Mouse (Mus musculus): ENCODE measurements around the gene Gm42669.

The Gm42669 gene

DNA sequence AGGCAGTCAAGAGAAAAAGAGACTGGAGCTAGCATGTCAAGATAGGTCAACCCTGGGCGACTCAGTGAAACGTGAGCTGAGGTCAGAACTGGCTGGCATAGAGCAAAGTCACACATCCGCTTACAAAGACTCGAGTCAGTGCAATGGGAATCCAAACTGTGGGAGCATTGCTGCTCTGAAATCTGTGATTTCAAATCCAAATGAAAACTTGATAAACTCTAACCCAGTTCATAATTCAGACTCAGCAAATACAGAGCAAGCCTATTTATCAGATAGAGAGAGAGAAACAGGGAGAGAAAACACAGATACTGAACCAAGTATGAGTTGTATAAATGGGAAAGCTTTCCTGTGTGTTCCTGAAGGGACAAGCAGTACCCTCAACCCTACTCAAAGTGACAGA, at the start of gene Gm42669:
Gene Gm42669, plus strand, starts transcription at position 301 of the 400 bp plus-strand sequence.
- DNase-seq (ENCODE audit: low read depth in 1 of 2, low spot score in 2 of 2), result no peak

DNA sequence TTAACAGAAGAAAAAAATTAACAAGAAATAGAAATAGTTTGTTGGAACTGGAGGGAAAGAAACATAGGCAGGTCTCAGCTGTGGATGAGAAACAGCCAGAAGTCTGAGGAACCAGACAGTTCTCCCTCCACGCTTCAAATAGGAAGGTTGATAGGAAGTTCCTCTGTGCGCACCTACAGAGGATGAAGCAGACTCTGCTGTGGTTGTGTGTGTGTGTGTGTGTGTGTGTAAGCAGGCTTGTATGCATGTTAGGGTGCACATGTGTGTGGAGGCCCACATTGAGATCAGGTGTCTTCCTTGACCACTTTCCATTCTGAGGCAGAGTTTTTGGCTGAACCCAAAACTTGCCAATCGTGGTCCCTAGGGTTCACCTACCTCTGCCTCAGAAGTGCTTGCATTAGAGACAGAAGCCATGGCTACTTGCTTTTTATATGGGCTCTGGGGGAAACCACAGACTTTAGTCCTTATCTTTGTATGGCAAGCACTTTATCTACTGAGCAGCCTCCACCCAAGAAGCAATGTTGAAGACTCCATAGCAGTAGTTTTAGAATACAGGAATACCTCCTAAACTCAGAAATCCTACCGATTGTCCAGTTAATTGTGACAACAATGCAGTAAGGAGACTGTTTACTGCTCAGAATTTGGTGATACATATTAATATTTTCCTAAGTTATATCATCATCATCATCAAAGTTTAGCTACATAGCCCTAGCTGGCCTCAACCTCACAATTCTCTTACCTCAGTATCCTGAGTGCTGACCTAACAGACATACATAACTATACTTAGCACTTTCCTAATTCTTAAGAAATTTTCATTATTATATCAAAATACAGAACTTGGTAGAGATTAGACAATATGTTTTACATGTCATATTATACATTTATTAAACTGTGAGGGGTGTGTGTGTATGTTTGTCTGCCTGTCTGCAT, 45.0 kb upstream of the Gm42669 start:
- no peak for DNase-seq (ENCODE audit: low read depth in 1 of 2, low spot score in 2 of 2)

DNA sequence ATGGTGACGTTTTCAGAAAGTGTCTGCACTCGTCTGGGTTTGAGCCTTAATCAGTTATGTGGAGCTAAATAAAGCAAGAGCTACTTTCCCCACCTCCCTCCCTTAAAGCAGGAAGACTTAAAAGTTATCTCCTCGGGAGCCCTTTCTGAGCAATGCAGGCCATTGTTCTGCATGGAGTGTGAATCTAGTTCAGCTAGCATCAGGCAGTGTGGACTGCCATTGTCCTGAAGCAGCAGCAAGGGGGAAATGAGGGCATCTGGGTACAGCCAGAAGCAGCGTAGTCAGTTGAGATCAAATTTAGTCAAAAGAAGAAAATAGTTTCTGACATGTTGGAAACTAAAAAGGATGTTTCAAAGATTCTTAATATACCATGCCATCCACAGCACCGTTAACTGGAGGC, 40.9 kb upstream of the Gm42669 start:
- no peak for DNase-seq (ENCODE audit: low read depth in 1 of 2, low spot score in 2 of 2)

DNA sequence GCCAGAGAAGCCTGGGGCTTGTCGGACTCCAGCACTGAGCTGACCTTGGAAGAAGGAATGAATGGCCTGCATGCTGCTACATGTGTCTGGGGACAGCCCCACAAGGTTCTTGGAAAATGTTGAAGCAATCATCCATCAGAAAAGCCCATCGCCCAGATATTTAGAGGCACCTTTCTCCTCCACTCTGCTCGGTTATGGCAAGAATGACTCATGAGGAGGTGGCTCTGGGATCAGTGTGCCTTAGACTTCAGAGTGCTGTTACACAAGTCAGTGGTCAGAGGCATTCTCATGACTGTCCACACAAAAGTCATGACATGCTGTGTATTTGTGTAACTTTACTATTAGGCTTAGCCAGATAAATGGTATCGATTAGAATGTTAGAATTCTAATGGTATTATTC, 40.3 kb upstream of the Gm42669 start:
- no peak for DNase-seq (ENCODE audit: low read depth in 1 of 2, low spot score in 2 of 2)

DNA sequence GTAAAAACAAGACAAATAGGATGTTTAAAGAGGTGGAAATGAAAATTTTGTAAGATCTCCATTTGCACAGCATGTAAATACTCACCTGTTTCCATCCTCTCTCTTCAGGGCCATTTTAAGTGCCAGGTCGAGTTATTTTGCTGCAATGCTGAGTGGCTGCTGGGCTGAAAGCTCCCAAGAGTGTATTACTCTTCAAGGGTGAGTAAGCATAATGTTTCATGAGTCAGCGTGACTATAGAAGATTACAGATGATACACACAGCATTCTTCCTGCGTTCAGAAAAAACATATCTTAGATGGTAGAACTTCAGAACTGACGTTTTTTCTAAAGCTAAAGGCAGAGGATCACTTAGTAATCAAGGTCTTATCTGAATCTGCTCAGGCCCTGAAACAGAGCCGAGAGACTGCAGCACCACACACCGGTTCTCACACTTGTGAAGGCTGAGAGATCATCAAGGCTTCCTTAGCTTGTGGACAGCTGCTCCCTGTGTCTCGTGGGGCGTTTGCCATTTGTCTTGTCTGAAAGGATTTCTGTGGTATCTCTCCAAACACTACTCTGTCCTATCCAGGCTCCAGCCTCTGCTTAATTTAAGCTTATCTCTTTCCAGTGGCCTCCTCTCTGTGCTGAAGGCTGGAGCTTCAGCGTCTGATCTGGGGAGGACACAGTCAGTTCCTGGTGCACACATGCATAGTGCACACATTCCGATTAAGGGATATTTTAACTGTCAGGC, 36.7 kb upstream of the Gm42669 start:
- no peak for DNase-seq (ENCODE audit: low read depth in 1 of 2, low spot score in 2 of 2)

DNA sequence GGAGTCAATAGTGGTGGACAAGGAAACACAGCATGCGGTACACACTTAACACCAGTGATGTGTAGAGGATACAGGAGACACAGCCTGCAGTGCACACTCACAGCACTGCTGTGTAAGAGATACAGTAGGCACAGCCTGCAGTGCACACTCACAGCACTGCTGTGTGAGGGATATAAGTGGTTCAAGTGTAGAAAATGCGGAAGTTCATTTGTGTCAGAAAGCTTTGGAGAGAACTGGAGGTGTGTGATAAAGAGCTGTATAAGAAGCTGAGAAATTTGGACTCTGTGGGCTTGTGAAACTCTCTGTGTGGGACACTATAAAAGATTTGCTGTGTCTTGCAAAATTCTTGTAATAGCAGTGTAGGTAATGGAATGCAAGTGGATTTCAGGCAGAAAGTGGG, 27.2 kb upstream of the Gm42669 start:
- no peak for DNase-seq (ENCODE audit: low read depth in 1 of 2, low spot score in 2 of 2)

DNA sequence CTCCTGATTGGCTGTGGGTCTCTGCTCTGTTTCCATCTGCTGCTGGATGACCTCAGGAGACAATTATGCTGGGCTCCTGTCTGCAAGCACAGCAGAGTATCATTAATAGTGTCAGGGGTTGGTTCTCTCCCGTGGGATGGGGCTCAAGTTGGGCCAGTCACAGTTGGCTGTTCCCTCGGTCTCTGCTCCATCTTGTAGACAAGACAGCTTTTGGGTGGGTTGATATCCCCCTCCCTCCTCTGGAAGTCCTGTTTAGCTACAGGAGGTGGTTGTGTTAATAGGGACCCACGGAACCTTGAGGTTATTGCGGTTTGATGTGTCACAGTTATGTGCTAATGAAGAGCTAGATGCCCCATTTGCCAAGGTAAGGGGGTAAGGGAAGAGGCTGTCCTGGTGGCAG, 18.4 kb upstream of the Gm42669 start:
- DNase-seq (ENCODE audit: low read depth in 1 of 2, low spot score in 2 of 2), result no peak

DNA sequence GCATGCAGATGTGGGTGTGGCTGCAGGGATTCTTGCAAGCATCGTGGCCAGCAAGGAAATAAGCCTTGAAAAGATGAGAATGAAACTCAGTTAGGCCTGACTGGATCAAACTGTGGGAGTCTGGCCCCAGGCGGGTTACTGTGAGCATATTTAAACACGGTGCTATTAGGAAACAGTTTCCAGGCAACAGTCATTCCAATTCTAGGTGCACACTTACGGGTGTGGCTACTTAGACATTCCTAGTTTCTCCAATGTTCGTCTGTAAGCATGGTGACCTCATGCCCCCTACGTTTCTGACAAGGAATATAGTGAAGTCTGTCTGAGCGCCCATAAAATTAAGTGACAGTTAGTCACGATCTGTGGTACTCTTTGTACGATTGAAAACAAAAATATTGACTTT, 16.4 kb upstream of the Gm42669 start:
- DNase-seq (ENCODE audit: low read depth in 1 of 2, low spot score in 2 of 2), result no peak

DNA sequence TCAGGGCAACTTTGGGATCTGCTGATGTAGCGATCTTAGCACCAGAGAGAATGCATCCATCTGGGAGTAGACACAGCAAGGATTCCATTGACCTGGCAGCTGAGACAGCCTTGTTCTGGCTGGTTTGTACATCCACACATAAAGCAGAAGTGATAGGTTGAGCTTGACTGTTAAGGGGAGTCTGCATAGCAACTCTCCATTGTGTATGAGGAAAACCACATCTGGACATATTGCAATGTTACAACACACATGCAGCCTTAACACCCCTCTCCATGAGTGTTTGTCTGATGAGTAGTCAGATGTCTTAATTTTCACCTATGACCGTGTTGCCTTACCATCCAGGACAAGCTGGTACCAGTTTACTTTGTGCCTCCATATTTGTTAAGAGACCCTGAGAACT, 14.9 kb upstream of the Gm42669 start:
- no peak for DNase-seq (ENCODE audit: low read depth in 1 of 2, low spot score in 2 of 2)

DNA sequence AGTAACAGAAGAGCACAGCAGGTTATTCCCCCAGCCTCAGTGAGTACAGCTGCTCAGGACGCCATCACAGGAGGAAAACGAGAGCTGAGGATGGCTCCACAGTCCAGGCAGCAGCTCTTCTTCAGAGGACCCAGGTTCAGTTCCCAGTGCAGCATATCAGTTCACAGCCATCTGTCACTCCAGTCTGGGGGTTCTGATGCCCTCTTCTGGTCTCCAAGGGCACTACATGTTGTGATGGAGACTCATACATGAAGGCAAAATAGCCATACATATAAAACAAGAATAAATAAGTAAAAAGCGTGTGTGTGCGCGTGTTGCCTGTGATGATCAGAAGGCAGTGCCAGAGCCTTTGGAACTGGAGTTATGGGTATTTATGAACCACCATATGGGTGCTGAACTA, 12.7 kb upstream of the Gm42669 start:
- no peak for DNase-seq (ENCODE audit: low read depth in 1 of 2, low spot score in 2 of 2)

DNA sequence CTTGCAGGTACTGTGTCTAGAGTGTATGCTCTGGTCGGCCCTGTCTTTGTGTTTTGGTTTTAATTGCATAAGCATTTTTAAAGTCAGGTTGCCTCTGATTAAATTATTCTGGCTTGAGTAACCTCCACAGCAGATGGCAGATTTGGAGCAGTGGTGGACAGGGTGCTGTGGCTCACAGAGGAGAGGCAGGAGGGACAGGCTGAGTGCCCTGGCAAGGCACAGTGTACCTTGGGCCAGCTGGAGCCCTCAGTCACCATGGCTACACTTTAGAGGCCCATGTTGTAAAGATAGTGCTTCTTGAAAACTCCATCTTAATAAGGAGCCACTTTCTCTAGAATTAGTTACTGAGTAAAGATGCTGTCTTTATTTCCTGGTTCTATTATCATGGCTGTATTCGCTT, 11.4 kb upstream of the Gm42669 start:
- DNase-seq (ENCODE audit: low read depth in 1 of 2, low spot score in 2 of 2), result no peak

DNA sequence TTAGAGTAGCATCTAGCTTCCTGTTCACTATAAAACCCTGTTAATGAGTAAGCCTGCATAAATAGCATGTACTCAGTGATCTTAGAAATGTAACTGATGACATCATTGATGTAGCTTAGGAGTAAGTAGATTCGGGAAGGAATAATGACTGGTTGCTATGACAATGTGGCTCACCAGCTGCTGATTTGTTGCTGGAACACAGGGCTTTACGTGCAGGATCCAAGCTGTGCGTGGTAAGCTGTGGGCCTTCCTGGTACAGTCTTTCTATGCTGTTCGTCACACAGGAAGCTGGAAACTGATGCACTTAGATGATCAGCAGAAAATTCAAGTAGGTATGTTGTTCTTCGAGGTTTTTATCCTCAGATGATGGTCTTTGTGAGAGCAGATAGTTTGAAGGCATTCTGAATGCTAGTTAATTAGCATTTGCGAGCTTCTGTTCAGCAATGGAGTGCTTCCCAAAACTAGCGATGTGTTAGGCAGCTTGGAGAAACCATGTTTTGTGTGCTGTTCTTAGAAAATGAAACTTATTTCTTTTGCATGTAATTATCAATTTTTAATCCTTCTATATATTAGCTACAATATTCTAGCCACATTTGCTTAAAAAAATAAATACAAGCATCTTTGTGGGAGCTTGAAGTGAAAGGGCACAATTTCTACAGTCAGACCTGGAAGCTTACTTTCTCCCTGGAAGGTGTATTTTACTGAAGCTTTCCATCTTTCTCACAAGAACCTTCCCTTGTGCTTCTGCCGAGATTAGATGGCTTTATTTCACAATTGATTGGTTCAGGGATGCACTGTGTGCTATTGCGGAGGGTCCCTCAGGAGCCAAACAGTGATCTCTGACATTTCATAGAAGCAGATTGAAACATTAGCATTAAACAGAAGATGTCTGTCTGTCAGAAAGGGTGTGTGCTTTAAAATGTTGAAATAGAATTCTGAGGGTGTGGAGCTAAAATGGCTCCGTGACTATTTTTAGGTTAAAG, 9.6 kb upstream of the Gm42669 start:
- no peak for DNase-seq (ENCODE audit: low read depth in 1 of 2, low spot score in 2 of 2)

DNA sequence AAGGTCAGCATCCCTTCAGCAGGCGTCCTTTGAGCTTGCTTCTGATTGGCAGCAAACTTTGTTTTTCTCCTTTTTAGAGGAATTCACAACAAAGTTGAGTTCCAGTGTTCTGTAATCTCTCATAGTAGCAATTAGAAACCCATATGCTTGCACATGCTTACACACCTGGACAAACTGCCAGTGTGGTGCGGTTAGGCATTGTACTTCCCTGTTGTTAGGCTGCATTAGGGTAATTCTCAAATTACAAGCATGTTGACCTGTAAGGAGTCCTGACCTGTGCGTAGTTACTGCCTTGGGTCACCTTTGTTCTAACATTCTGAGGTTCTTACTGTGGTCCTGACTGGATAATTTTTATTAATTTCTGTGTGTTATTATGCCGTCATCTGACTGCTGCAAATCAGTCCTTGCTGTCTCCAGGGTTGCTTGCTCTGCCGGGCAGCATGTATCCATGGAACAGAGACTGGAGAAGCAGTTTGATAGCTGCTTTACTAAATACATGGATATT, 8.6 kb upstream of the Gm42669 start:
- no peak for DNase-seq (ENCODE audit: low read depth in 1 of 2, low spot score in 2 of 2)

DNA sequence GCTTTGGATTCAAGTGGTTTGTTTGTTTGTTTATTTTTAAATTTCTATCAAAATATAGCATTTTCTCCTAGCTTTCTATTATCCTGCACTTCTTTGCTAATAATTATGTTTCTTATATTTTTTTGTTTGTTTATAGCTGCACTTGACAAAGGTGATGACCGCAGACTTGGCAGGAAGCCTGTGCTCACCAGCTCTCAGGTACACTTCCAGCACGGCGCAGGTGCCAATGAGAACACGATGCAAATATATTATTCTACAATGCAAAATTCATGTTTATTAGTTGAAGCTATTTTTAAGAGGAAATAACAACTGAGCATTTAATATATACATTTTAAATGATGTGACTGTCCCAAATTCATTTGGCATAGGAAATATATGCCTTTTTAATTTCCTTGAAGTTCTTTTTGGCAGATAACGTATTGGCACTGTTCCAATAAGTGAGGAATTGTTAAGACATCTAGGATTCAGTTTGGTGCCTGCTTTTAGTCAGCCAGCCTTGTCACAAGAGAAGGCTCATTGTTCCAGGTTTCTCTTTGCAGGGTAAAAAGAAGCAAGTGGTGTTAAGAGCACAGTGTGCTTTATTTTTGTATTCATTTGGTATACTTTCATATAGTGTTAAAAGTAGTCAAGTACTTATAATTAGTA, 7.4 kb upstream of the Gm42669 start:
- no peak for DNase-seq (ENCODE audit: low read depth in 1 of 2, low spot score in 2 of 2)

DNA sequence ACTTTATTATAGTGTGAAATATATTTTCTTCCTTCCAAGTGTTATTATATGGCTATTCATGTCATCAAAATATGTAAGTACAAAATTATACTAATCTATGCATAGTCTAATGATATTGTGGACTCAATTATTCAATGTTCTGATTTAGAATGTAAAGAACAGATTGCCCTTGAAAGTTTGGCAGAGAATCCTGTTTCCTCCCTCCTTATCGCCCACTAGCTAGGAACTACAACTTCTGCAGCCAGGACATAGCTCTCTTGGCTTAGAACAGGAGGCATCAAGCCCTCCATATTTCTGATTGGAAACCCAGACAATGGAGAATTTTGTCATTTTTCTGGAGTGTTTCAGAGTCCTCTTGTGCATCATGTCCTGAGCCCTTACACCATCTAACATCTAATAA, 6.7 kb upstream of the Gm42669 start:
- DNase-seq (ENCODE audit: low read depth in 1 of 2, low spot score in 2 of 2), result no peak

DNA sequence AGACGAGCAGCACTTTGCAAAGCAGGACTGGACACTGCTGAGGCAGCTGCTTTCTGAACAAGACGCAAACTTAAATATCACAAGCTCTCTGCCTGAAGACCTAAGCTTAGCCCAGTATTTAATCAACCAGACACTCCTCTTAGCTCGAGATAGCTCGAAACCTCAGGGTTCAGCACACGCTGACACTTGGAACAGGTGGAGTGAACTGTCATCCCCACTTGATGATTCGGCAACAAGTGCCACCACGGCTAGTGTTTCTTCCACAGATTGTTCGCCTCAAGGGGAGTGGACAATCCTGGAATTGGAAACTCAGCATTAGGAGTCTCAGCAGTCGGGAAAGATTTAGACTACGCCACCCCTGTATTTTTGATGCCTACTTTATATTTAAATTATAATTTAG, 3.1 kb downstream of the Gm42669 start:
- no peak for DNase-seq (ENCODE audit: low read depth in 1 of 2, low spot score in 2 of 2)

DNA sequence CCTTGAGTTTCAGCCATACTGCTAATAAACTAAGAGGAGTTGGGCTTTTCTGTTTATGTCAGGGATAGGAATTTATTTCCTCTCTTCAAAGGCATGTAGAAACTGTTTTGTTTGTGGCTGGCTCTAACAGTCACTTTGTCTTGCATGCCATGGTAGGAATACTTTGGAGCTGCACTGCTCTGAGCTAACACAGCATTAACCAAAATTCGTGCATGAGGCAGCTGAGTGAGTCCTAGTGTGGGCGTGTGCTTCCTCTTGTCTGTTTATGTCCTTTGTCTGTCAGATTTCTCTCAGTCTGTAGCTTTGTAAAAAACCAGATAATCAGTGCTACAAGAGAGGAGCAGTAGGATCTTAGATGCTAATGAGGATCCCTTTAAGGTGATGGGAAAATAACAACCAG, 3.9 kb downstream of the Gm42669 start:
- no peak for DNase-seq (ENCODE audit: low read depth in 1 of 2, low spot score in 2 of 2)

DNA sequence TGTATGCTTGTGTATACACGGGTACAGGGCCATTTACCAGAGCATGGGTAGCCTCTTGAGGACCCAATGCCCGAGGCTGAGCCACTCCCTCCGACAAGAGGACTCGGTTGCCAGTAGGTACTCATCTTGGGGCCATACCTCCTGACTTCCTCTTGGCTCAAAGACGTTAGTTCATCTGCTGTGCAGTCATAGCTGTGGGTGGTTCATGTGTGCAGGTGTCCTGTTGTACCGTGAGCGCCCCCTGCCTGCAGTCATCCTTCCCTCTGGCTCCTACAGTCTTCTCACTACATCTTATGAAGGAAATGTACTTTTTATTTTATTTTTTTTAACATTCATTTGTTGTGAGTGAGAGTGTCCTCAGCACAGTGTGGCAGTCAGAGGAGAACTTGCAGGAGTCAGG, 6.2 kb downstream of the Gm42669 start:
- no peak for DNase-seq (ENCODE audit: low read depth in 1 of 2, low spot score in 2 of 2)

DNA sequence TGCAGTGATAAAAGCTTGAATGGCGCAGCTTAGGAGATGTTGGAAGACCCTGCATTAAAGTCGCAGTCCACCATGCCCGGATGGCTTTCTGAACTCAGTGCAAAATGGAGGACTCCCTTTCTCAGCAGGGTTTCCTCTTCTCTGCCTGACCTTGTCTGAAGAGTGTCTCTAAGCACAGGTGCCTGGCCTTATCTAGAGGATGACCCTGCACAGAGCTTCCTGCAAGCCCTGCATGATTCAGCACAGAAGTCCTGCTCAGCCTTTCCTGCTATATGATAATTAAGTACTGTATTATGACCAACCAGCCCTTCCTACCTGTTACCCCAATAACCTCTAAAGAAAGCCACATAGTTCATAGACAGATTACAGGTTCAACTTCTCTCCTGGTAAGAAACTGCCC, 8.0 kb downstream of the Gm42669 start:
- DNase-seq (ENCODE audit: low read depth in 1 of 2, low spot score in 2 of 2), result no peak

DNA sequence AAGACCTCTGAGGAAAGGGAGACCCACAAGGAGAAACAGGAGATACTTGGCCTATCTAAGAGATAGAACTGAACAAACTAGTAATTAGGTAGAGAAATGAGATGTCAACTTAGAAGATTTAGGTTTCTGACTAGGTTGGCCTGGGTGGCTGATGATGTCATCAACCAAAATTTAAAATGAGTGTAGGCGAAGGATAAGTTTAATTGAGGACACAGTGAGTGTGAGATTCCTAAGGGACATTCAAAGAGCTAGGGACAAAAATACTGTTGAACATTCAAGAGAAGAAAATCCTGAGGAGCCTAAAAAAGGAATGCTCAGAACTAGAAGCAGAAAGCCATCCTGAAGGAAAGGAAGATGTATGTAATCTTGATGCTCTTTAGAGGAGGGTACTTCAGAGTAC, 8.7 kb downstream of the Gm42669 start:
- DNase-seq (ENCODE audit: low read depth in 1 of 2, low spot score in 2 of 2), result no peak

DNA sequence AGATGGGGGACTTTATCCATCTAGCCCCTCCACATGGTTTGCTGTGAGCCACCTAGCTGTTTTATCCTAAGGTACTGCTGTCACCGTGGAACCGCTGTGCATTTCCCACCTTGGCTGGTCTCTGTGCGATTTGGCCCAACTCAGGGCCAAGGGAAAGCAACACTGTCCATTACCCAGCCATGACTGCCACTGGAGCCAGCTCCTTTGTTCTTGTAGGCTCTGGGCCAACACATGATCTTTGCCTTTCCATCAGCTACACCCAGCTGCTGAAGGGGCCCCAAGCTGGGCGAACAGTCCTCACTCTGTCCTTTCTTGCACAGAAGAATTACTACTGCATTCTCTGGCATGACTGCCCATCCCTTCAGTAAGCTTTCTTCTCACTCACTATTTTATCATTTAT, 11.2 kb downstream of the Gm42669 start:
- DNase-seq (ENCODE audit: low read depth in 1 of 2, low spot score in 2 of 2), result no peak

Data from monocyte, adult 2 months (primary cell).